Mouse (Mus musculus) CH12.LX (cell line): ENCODE measurements around the gene Cep44. TPM values are rescaled to one million over a fixed set of nuclear protein-coding genes. Genes with fewer than 3 reads are reported as not detected.

Source experiments
- DNase-seq: peaks from one replicate; pipeline ENCODE4 v3.0.0-alpha.2; 2013; ENCODE audit errors: extremely low read depth
- H3K27ac ChIP-seq: 2 replicates; pipeline ENCODE4 v1.5.1; 2012; ENCODE audit warnings: low read depth, mild to moderate bottlenecking, control low read depth, moderate library complexity; ENCODE audit not compliant: insufficient read depth
- H3K27me3 ChIP-seq: replicated peaks from 2 replicates; pipeline ENCODE3; 2012; ENCODE audit warnings: inconsistent platforms
- H3K36me3 ChIP-seq, 2 experiments: replicated peaks in 1 of 2; 2 replicates each; pipeline versions ENCODE3 to v1.6.1; 2012; ENCODE audit warnings: inconsistent platforms in 1 of 2, low read length in 1 of 2, mild to moderate bottlenecking in 1 of 2, mixed read lengths in 1 of 2, moderate library complexity in 1 of 2; ENCODE audit not compliant: control insufficient read depth in 1 of 2, insufficient read depth in 1 of 2
- H3K4me1 ChIP-seq, 2 experiments: 2 replicates each; pipeline ENCODE4 v1.6.1; 2012; ENCODE audit warnings: inconsistent platforms in 1 of 2, moderate library complexity in 1 of 2; ENCODE audit not compliant: insufficient read depth in 2 of 2, control insufficient read depth in 1 of 2
- H3K4me2 ChIP-seq: 2 replicates; pipeline ENCODE4 v1.6.1; 2012; ENCODE audit warnings: low read depth, mild to moderate bottlenecking, control low read depth; ENCODE audit not compliant: poor library complexity, insufficient read depth, severe bottlenecking
- H3K4me3 ChIP-seq, 3 experiments: fragments of 150-350 bp in 1 of 3; sonication (generic) in 1 of 3; replicated peaks in 1 of 3; 2 replicates each; pipeline versions ENCODE3 to v1.5.1; 2011 to 2012; ENCODE audit warnings: low read depth in 2 of 3, low read length in 2 of 3, mild to moderate bottlenecking in 2 of 3, moderate library complexity in 2 of 3, control low read depth in 1 of 3, improper control_type of control experiment in 1 of 3, inconsistent platforms in 1 of 3, mixed read lengths in 1 of 3; ENCODE audit not compliant: poor library complexity in 1 of 3
- H3K79me2 ChIP-seq: replicated peaks from 2 replicates; pipeline ENCODE4 v1.6.1; 2012; ENCODE audit warnings: mild to moderate bottlenecking, moderate library complexity; ENCODE audit not compliant: control insufficient read depth, poor library complexity, insufficient read depth, severe bottlenecking; ENCODE audit errors: extremely low read depth
- H3K9ac ChIP-seq: 2 replicates; pipeline ENCODE4 v1.6.1; 2012; ENCODE audit warnings: low read depth, mild to moderate bottlenecking, control low read depth, moderate library complexity; ENCODE audit not compliant: insufficient read depth
- H3K9me3 ChIP-seq: replicated peaks from 2 replicates; pipeline ENCODE3; 2012; ENCODE audit warnings: low read length, inconsistent platforms, mixed read lengths
- CTCF ChIP-seq, 2 experiments: IDR thresholded peaks in 1 of 2; conservative IDR thresholded peaks in 1 of 2; 2 replicates each; pipeline ENCODE4 v1.5.1; 2011 to 2012; ENCODE audit warnings: low read depth in 2 of 2, low read length in 2 of 2, improper control_type of control experiment in 1 of 2, inconsistent platforms in 1 of 2, mild to moderate bottlenecking in 1 of 2, moderate library complexity in 1 of 2
- IRF4 ChIP-seq: IDR thresholded peaks from 2 replicates; pipeline ENCODE4 v1.6.1; 2014; ENCODE audit warnings: low read depth, mild to moderate bottlenecking, inconsistent platforms, low read length, improper control_type of control experiment
- RAD21 ChIP-seq: IDR thresholded peaks from 2 replicates; pipeline ENCODE4 v1.6.1; 2011; ENCODE audit warnings: low read depth, mild to moderate bottlenecking, low read length, improper control_type of control experiment, moderate library complexity
- SMC3 ChIP-seq: IDR thresholded peaks from 2 replicates; pipeline ENCODE4 v1.6.1; 2011; ENCODE audit warnings: low read depth, low read length, improper control_type of control experiment
- TCF12 ChIP-seq: IDR thresholded peaks from 2 replicates; pipeline ENCODE4 v1.6.1; 2014; ENCODE audit warnings: low read depth, mild to moderate bottlenecking, inconsistent platforms, low read length, improper control_type of control experiment
- ZC3H11A ChIP-seq: IDR thresholded peaks from 2 replicates; pipeline ENCODE4 v1.6.1; 2012; ENCODE audit warnings: low read depth, mild to moderate bottlenecking, inconsistent platforms, low read length, improper control_type of control experiment
- dilution Hi-C: fragments of 300-500 bp; cut with MboI; formaldehyde crosslinking; loops from 2 replicates; pipeline ENCODE4 v1.14.3; 2020; ENCODE audit warnings: low sequenced_read_pairs; ENCODE audit not compliant: extremely low pct_unique_long_range_greater_than_20kb, extremely low pct_ligation_motif_present
- in situ Hi-C: fragments of 300-500 bp; cut with MboI; formaldehyde crosslinking; loops from 3 replicates; pipeline ENCODE4 v1.14.3; 2019; ENCODE audit warnings: low sequenced_read_pairs, low pct_ligation_motif_present, low pct_unique_long_range_greater_than_20kb, mixed read lengths
- polyA plus RNA-seq: library from polyadenylated mRNA; unstranded; fragments of >175 nt; gene quantifications from 2 replicates; pipeline ENCODE4 v1.2.1, GENCODE M21; 2012; ENCODE audit warnings: low read depth; ENCODE audit not compliant: insufficient read length
- total RNA-seq, 2 experiments: library from RNA; depleted of rRNA; stranded (reverse); fragments of 300-350 nt in 1 of 2; fragments of >200 nt in 1 of 2; gene quantifications; 2 replicates each; pipeline ENCODE4 v1.2.3; 2012 to 2014

The Cep44 gene
- total and polyA plus RNA-seq, 3 experiments: 23.2 to 54.7 (median 28.5) TPM

DNA sequence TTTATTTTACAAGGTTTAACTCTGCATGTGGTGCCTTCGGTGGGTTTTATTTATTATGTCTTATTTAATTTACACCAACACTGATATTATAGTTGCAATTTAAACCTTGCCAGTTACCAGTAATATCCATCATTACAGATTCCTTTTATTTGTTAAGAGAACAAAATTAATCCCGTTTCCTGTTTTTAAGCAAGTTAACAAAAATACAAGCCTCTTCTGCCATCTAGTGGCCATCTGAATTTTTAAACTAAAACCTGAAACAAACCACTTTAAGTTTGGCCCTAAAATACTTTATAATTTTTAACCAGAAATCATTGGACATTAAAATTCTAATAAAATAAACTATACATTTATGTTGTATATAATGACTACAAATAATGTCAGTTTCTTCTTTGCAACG, 64.8 kb downstream of the Cep44 start:
- Histone ChIP-seq H3K79me2 (no peaks in the 10 kb centered on the region), H3K4me1 (no peaks in the 10 kb centered on the region), H3K27me3 (no peaks in the 10 kb centered on the region), H3K36me3 (no peaks in the 10 kb centered on the region), H3K9me3 (no peaks in the 10 kb centered on the region), H3K4me3 (no peak overlapping the region), H3K27ac (no peak overlapping the region), H3K9ac (no peak overlapping the region), H3K4me2 (no peak overlapping the region)
- TF ChIP-seq TCF12: no peak
- peak; percentile 78 for TF ChIP-seq RAD21
- peak in 1 of 2 experiments; percentile 69; a peak in 2 of 4 replicates for TF ChIP-seq CTCF (conservative IDR thresholded peaks at IDR 0.05 in 1 of 2, IDR thresholded peaks at IDR 0.05 in 1 of 2; ENCODE audit: low read depth in 2 of 2, low read length in 2 of 2)
- TF ChIP-seq IRF4: 0 out of 2 replicates have a peak, but pooled peaks have one; percentile 8
- TF ChIP-seq SMC3: peak; percentile 48
- no peak for TF ChIP-seq ZC3H11A
- dilution Hi-C loops (no loop called here), in situ Hi-C loops (loop anchor here (25.0 kb wide), 1 partner anchor 424 kb away; no protein-coding TSS in a partner anchor)
- DNase-seq: peak; percentile 27

Other genes starting within 250 kb of the Cep44 start
- gene Fbxo8, start within 50 bp of the Cep44 start, total RNA-seq (2012; rRNA removed): 14.8 and 16.2 TPM in 2 replicates
- gene Fbxo8, start within 50 bp of the Cep44 start, total RNA-seq (2014; rRNA removed): 47.0 and 48.8 TPM in 2 replicates
- gene Fbxo8, start within 50 bp of the Cep44 start, polyA plus RNA-seq: 28.1 and 29.8 TPM in 2 replicates